Mouse (Mus musculus) T-helper 2 cell (primary cell): ENCODE data around the gene Gpx6.

Experiments
- in situ Hi-C: fragments of 300-600 bp; cut with MboI, MseI; formaldehyde crosslinking; loops from one replicate; pipeline ENCODE4 v1.15.1; 2025; ENCODE audit warnings: high pct_unique_total_duplicates

Gene Gpx6

DNA sequence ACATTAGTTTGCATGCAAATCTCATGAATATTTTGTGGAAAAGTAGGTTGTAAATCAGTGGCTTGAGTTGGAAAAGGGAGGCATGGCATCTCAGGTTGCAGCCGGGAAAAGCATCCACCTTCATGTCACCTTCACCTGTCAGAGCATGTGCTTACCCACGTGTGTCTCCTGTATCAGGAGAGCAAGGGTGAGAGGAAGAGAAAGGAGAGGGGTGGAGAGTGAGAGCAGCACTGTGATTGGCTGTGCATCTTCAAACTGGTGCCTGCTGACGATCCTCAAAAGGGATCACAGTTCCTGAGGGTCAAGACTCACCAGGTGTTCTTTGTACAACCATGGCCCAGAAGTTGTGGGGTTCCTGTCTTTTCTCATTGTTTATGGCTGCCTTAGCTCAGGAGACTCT lies at the start of gene Gpx6:
Gene Gpx6, plus strand, starts transcription at position 200 of the 400 bp plus-strand sequence.
- in situ Hi-C loops: loop anchor here (25.0 kb wide), 1 partner anchor 1000 kb away; the partner anchor contains the start of gene Vmn1r197

DNA sequence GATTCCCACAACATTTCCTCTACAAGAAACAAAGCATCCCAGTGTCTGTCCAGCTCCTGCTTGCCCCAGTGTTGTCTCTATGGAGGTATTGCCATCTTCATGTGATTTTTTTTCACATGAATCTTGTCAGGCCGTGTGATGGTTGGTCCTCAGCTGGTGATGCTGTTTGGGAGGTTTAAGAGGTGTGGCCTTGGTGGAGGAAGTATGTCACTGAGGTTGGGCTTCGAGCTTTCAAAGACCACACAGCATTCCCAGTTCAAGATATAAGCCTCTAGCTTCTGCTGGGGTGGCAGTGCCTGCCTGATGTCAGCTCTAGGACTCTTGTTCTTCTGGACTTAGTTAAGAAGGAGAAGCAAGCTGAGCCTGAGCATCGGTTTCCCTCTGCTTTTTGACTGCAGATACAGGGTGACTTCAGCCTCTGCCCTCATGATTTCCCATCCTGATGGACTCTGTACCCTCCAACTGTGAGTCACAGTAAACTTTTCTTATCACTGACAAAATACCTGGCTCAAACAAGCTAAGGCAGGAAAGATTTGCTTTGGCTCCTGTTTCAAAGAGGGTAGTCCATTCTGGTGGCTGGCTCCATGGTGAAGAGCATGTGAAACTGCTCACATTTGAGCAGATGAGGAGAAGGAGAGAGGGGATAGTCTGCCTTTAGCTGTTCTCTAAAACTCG lies 49.0 kb upstream of the Gpx6 start:
- in situ Hi-C loops: no loop called here

DNA sequence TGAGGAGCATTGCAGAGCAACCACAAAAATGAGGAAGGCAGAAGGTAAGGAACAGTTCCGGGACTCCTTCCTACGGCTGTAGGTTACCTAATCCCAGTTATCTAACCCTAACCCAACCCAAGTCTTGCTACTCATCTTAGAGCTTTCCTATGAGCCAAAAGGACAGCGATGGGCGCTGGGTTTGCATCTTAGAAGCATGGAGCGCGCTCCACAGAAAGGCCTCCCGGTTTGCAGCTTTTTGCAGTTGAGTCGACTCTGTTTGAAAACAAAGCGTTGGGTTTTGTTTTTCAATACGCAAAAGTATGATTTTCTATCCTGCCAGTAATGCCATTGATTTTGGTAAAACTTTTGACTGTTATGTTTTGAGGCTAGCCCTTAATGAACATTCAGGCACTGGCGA lies 48.0 kb upstream of the Gpx6 start:
- in situ Hi-C loops: no loop called here

DNA sequence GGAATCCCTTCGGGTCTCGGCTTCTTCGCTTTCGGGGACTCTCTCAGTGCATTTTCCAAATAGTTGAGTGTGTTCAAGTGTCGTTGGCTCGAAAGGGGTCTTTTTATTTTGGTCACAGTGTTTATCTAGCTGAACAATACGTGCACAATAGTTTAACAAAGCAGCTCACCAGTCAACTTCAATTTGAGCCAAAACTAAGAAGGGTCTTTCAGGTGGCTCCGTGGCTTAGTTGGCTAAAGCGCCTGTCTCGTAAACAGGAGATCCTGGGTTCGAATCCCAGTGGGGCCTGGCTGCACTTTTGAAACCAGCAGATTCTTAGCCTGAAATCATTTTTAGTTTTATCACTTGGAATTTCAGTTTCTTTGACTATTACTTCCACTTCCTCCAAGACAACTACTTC lies 47.6 kb upstream of the Gpx6 start:
- in situ Hi-C loops: no loop called here

DNA sequence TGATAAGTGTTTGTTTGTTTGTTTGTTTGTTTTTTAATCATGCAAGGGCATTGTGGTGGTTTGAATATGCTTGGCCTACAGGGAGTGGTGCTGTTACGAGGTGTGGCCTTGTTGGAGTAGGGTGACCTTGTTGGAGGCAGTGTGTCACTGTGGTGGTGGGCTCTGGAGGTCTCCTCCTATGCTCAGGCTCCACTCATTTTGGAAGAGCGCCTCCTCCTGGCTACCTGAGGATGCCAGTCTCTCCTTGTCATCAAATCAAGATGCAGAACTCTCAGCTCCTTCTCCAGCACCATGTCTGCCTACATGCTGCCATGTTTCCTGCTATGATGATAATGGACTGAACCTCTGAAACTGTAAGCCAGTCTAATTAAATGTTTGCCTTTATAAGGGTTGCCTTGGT lies 46.2 kb upstream of the Gpx6 start:
- in situ Hi-C loops: no loop called here

DNA sequence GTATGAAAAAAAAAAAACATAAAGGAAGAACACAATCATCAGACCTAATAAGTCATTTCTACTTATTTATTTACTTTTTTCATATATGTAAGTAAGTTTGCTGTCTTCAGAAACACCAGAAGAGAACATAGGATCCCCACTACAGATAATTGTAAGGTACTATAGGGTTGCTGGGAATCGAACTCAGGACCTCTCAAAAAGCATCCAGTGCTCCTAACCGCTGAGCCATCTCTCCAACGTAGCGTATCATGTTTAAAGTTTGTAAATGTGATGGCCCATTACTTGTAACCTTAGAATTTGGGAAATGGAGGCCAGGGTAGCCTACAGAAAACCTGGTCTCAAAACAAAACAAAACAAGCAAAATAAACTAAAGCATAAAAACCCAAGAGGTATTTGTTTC lies 44.4 kb upstream of the Gpx6 start:
- in situ Hi-C loops: no loop called here

DNA sequence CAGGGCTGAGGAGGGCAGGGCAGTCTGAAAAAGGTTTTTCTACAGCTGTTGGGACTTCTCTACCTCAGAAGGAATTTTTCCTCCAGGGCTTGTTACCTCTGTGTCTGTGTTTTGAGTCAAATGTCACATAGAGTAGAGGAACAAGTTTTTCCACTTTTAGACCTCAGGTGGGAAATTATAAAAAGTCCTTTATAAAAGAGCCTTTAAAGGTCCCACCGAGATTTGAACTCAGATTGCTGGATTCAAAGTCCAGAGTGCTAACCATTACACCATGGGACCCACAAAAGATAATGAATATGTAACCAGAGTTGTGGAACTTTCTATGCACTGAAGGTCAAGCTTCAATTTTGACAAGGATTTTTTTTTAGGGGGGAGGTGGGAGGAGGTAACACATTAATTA lies 43.7 kb upstream of the Gpx6 start:
- in situ Hi-C loops: no loop called here

DNA sequence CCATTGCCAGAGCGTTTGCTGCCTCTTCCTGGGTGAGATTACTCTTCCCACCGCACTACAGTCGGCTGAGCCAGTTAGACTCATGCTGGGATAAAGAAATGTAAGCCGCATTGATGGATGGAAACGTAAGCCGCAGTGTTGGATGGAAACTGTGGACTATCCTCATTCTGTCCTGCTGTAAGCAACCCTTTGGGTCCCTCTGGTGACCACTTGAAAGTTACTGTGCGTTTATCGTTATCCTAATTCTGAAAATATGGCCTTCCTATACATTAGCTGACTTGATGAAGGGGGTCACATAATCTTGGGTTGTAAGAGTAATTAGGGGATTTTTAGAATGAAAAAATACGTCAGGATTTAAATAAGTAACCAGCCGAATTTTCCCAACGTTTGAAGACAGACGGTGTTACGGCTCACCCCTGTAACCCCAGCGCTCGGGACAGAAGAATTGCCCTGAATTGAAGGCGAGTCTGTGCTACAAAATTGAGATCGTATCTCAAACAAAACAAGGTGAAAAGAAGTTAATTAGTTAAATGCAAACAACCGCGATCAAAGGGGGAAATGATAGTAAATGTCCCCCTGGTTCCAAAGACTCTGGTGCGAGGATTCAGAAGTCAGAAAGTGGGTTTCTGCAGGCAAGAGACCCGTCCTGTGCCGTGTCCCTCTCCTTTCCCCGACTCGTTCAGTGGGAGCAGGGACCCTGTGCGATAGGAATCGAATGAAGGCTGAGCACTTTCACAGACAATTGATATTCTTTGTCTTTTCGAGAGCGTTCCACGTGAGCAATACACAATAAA lies 36.7 kb upstream of the Gpx6 start:
- in situ Hi-C loops: no loop called here

DNA sequence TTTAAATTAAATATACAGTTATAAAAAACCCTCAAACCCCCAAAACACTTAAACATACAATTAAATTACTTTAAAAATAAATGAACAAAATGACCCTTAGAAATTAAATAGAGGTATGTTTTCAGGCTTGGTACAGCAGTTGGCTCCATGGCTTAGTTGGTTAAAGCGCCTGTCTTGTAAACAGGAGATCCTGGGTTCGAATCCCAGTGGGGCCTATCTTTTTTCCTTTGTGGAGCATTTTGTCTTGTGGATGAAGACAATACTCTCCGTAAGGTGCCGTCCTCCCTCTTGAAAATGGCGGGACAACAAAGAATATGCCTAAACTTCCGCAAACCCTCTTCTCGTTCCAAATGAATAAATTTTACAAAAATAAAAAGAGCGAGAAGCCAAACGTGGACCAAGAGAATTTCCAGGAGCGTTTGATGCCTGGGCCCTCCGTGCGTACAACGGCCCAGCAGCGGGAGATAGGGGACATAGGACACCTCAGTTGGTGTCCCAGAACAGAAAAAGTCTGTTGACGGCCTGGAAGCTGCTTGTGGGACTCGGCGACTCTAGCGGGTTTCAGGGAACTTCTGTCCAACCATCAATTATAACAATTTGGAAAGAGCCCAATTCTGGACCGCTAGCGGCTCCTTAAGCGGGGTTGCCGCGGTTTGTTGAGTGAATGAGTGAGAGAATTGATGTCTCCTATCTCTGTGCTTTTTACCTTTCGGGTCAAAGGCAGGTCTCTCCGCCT lies 35.9 kb upstream of the Gpx6 start:
- in situ Hi-C loops: no loop called here

DNA sequence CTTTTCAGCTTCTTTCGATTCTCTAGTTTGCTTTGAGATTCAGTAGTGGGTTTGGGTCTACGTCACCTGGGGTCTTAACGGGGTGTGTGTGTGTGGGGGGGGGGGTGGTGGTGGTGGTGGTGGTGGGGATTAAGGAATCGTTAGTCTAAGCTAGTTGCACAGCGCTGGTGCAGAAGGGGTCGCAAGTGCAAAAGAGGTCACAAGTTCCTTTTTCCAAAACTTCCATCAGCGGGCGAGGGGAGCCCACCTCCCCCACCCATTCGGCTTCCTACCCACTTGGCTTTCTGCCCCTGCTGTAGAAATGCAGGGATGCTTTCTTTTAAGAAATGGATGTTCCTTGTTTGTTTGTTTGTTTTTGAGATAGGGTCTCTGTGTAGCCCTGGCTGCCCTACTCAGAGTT lies 35.4 kb upstream of the Gpx6 start:
- in situ Hi-C loops: no loop called here

DNA sequence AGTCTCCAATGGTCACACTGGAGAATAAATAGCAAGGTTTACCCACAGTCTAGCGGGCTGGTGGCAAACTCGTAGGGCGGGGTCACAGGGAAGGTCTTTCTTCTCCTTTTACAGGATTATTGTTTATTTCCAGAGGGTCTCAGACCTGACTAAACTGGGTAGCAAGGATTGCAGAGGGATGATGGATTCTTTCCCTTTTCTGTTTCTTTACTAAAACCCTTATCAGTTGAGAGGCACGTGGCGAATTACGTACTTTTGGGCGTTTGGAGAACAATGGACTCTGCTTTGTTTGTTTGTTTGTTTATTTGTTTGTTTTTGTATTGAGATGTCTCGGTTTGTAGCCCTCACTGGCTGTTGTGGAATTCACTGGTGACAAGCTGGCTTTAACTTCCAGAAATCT lies 32.8 kb upstream of the Gpx6 start:
- in situ Hi-C loops: no loop called here

DNA sequence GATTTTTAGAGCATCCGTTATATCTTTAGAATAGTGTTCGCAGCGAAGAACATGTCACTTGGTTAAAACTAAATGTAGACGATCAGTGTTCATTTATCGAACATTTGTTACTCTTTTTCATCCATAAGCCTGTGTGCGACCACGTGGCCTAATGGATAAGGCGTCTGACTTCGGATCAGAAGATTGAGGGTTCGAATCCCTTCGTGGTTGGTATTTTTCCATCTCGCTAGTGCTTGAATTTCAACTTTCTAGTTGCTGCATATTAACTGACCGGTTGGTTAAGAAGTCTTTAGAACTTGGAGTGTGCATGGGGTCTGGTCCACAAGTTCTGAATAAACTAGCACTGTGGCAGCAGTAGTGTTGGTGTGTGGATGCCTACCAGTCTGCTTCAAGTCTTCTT lies 32.4 kb upstream of the Gpx6 start:
- in situ Hi-C loops: no loop called here

DNA sequence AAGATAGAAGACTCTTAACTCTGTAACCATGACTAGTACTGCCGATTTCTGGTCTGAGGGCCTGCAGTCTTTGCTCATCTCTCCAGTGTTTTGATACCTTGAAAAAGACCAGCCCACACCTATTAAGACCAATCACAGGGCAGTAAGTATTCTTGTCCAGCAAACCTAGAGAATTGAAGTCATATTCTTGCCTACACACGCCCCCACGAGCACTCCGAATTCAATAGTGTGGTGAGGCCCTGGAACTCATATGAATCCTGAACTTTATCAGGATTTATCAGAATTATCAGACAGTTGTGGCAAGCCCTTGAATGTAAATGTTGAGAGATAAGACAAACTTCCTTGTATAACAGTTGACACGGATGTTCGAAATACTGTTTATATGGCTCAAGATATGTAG lies 19.3 kb upstream of the Gpx6 start, which contains the start of gene Gpx5:
Gene Gpx5, minus strand, starts transcription at position 101 of the 400 bp plus-strand sequence.
- in situ Hi-C loops: no loop called here

DNA sequence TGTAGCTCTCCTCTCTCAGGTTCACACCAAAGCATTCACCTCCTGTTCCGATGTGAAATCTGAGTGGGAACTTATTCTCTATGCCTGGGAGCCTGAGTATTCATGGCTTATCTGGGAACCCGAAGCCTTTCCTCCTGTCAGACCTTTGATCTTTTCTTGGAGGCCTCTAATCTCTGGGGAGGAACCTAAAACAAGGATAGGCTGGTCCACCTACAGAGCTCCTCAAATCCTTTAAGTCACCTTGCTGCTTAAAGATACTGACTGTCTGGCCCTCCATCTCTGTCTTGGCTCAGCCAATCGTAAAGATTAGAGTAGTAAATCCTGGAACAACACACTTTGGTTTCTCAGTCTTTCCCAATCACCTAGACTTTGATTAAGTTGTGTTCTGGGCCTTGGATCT lies 13.4 kb upstream of the Gpx6 start:
- in situ Hi-C loops: no loop called here

DNA sequence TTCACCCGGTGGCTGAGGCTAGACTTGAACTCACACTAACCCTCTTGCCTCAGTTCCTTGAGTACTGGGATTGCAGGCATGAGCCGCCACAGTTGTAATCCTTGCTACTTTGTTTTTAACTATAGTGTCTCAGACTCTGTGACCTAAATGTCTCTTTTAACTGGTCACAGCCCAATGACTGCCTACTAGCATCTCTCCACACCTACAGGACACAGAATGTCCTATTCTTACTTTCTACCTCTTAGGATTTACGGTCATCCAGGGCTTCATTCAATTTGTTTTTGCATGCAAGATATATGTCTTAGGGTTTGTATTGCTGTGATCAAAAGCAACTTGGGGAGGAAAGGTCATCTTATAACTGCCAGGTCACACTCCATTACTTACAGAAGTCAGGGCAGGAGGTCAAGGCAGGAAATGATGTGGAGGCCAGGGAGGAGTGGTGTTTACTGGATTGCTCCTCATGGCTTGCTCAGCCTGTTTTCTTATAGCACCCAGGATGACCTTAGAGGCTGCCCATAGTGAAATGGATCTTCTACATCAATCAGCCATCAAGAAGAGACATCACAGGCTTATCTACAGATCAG lies 7.3 kb upstream of the Gpx6 start:
- in situ Hi-C loops: loop anchor here (25.0 kb wide), 1 partner anchor 1008 kb away; the partner anchor contains the start of gene Vmn1r197

DNA sequence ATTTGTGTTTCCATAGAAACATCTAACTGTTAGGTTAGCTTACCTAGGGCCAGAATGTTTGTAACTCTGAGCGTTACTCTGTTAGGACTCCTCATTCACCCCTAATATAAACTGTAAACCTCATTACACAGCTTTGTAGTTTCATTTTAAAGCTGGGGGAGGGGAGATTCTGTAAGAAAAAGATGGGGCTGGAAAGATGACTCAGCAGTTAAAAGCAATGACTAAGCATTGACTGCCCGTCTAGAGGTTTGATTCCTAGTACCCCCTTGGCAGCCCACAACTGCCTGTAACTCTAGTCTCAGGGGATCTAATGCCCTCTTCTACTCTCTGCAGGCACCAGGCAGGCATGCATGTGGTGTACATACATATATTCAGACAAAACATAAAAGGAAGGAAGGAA lies 2.1 kb upstream of the Gpx6 start:
- in situ Hi-C loops: loop anchor here (25.0 kb wide), 1 partner anchor 1003 kb away; the partner anchor contains the start of gene Vmn1r197

DNA sequence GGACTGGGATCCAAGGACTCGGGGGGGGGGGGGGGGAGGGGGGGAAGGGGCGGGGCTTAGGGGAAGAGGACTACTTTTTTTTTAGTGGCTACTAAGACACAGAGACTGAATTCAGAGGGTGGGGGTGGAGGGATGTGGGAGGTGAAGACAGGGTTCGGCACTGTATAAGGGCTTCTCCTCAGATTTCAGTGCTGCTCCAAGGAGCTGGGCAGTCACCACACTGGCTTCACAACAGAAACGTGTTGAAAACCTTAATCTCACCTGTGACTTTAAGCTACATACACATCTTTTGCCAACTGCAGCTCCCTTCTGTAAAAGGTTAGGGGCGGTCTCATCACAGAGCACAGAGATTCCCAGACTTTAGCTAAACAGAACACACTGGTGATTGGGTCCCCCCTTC lies 929 bp downstream of the Gpx6 start:
- in situ Hi-C loops: loop anchor here (25.0 kb wide), 1 partner anchor 999 kb away; the partner anchor contains the start of gene Vmn1r197

DNA sequence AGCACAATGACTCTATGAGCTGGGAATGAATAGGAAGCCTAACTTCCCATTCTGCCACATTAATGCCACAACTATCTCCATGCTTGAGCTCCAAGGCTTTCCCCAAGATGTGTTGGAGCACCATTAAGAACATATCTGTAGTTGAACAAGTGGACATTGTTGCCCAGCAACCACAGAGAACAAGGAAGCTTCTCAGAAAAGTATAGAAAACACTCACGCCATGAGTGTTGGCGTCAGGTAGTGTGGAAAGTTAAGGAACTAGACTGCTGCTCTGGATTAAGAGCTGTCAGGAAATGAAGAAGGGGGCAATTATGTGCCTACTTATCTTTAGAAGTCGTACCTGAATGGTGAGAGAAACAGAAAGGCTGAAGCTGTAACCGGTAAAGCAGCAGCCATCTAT lies 2.0 kb downstream of the Gpx6 start:
- in situ Hi-C loops: loop anchor here (25.0 kb wide), 1 partner anchor 998 kb away; the partner anchor contains the start of gene Vmn1r197

DNA sequence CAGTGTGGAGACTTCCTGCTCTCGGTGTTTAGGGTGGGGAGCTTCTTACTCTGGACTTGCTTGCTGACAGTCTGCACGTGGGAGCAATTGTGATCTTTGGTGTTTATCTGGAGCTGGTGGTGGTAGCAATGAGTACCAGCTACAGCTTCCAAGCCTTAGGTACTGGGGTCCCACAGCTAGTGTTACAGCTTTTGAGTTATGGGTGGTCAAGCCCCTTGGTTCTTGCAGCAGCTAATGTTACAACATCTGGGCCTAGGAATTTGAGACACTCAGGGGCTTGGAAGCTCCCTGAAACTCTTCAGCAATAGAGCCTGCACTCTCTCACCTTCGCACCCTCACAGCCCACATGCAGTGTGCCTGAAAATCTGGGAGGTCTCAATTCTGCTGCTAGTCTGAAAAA lies 8.3 kb downstream of the Gpx6 start:
- in situ Hi-C loops: loop anchor here (5.0 to 25.0 kb wide), 2 partner anchors 38 to 992 kb away; partner anchors contain the start of gene Vmn1r197

DNA sequence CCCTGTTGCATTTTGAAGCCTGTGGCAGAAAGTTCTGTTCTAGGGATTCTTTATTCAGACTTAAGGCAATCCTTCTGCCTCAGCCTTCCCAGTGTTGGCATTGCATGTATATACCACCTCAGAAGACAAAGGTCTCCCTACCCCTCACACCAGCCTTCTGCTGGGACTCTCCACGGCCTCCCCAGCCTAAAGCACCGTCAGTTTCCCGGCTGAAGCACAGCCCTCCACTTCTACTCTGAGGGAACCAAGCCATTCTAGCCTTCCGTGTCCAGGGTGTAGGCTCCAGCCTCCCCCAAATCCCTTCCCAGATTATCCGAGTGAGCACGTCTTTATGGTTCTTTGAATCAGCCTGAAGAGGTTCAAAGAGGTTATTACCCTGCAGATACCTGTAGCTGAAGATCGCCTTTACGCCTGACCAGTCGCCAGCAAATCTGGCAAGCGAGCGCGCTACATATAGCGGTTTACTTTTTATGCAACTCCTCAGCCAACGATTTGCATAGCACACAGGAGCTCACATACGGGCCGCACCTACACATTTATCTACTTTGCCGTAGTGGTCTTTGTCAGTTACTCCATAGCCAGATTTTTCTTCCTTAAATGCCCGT lies 10.1 kb downstream of the Gpx6 start:
- in situ Hi-C loops: loop anchor here (5.0 to 25.0 kb wide), 2 partner anchors 40 to 990 kb away; partner anchors contain the start of gene Vmn1r197
